Mouse (Mus musculus) MEL (cell line): ENCODE measurements around the gene Galnt10.

Experiments used
- CHD1 ChIP-seq: IDR thresholded peaks from 2 replicates; pipeline ENCODE4 v1.6.1; 2012; ENCODE audit warnings: low read depth, mild to moderate bottlenecking, inconsistent platforms, low read length, improper control_type of control experiment
- CTCF ChIP-seq, 3 experiments: IDR thresholded peaks in 2 of 3; conservative IDR thresholded peaks in 1 of 3; 2 replicates each; pipeline ENCODE4 v1.5.1; 2011 to 2012; ENCODE audit warnings: low read length in 3 of 3, low read depth in 2 of 3, mild to moderate bottlenecking in 2 of 3, improper control_type of control experiment in 1 of 3, inconsistent platforms in 1 of 3, mixed read lengths in 1 of 3, moderate library complexity in 1 of 3; ENCODE audit not compliant: control insufficient read depth in 1 of 3, insufficient read depth in 1 of 3, poor library complexity in 1 of 3, severe bottlenecking in 1 of 3
- E2F4 ChIP-seq: IDR thresholded peaks from 2 replicates; pipeline ENCODE4 v1.6.1; 2011; ENCODE audit warnings: low read depth, low read length, improper control_type of control experiment, borderline replicate concordance
- EP300 ChIP-seq, 2 experiments: IDR thresholded peaks; 2 replicates each; pipeline ENCODE4 v1.6.1; 2011; ENCODE audit warnings: improper control_type of control experiment in 2 of 2, low read length in 2 of 2, low read depth in 1 of 2, mild to moderate bottlenecking in 1 of 2
- HCFC1 ChIP-seq: IDR thresholded peaks from 2 replicates; pipeline ENCODE4 v1.6.1; 2012; ENCODE audit warnings: low read depth, mild to moderate bottlenecking, inconsistent platforms, low read length, improper control_type of control experiment, moderate library complexity
- MAFK ChIP-seq: IDR thresholded peaks from 2 replicates; pipeline ENCODE4 v1.6.1; 2011; ENCODE audit warnings: low read depth, mild to moderate bottlenecking, low read length, improper control_type of control experiment, borderline replicate concordance
- MAX ChIP-seq: IDR thresholded peaks from 2 replicates; pipeline ENCODE4 v1.6.1; 2011; ENCODE audit warnings: low read length, improper control_type of control experiment
- MEF2A ChIP-seq: IDR thresholded peaks from 2 replicates; pipeline ENCODE4 v1.6.1; 2014; ENCODE audit warnings: low read depth, mild to moderate bottlenecking, inconsistent platforms, low read length, improper control_type of control experiment; ENCODE audit not compliant: poor library complexity, insufficient replicate concordance, severe bottlenecking; ENCODE audit errors: extremely low read depth
- NELFE ChIP-seq: IDR thresholded peaks from 2 replicates; pipeline ENCODE4 v1.6.1; 2011; ENCODE audit warnings: low read depth, low read length, improper control_type of control experiment
- POLR2A ChIP-seq, 2 experiments: IDR thresholded peaks; 2 replicates each; pipeline ENCODE4 v1.6.1; 2011 to 2012; ENCODE audit warnings: low read length in 2 of 2, mild to moderate bottlenecking in 2 of 2, control low read depth in 1 of 2, improper control_type of control experiment in 1 of 2, low read depth in 1 of 2, moderate library complexity in 1 of 2; ENCODE audit not compliant: control insufficient read depth in 1 of 2, insufficient read depth in 1 of 2, poor library complexity in 1 of 2
- POLR2AphosphoS5 ChIP-seq: IDR thresholded peaks from 2 replicates; pipeline ENCODE4 v1.6.1; 2012; ENCODE audit warnings: low read depth, borderline replicate concordance, mild to moderate bottlenecking, inconsistent platforms, low read length, moderate library complexity, mixed read lengths
- RCOR1 ChIP-seq: IDR thresholded peaks from 2 replicates; pipeline ENCODE4 v1.6.1; 2012; ENCODE audit warnings: low read depth, mild to moderate bottlenecking, inconsistent platforms, low read length, improper control_type of control experiment
- TAL1 ChIP-seq: IDR thresholded peaks from 2 replicates; pipeline ENCODE4 v1.6.1; 2012; ENCODE audit warnings: mild to moderate bottlenecking, inconsistent platforms, low read length, moderate library complexity, mixed read lengths
- USF1 ChIP-seq: IDR thresholded peaks from 2 replicates; pipeline ENCODE4 v1.6.1; 2014; ENCODE audit warnings: low read depth, mild to moderate bottlenecking, inconsistent platforms, low read length, improper control_type of control experiment, moderate library complexity

- TF ChIP-seq USF1 (no peak), MAFK (no peak), CHD1 (no peak), CTCF (IDR thresholded peaks at IDR 0.05 in 2 of 3, conservative IDR thresholded peaks at IDR 0.05 in 1 of 3; ENCODE audit: control insufficient read depth in 1 of 3, insufficient read depth in 1 of 3, low read depth in 2 of 3, low read length in 3 of 3, poor library complexity in 1 of 3, severe bottlenecking in 1 of 3) (no peak), TAL1 (no peak), RCOR1 (no peak), MAX (no peak), MEF2A (no peak), HCFC1 (no peak), NELFE (no peak), EP300 (IDR thresholded peaks at IDR 0.05; ENCODE audit: low read depth in 1 of 2, low read length in 2 of 2) (no peak), POLR2AphosphoS5 (no peak), POLR2A (IDR thresholded peaks at IDR 0.05; ENCODE audit: control insufficient read depth in 1 of 2, insufficient read depth in 1 of 2, low read depth in 1 of 2, low read length in 2 of 2, poor library complexity in 1 of 2) (no peak), E2F4 (no peak)
Measured at GRCm38 (mm10) chr11:57720076-57720475, 74.8 kb downstream of the Galnt10 start.
